16 mouse cellular contexts compared by ENCODE assay signal in the genomic region with DNA sequence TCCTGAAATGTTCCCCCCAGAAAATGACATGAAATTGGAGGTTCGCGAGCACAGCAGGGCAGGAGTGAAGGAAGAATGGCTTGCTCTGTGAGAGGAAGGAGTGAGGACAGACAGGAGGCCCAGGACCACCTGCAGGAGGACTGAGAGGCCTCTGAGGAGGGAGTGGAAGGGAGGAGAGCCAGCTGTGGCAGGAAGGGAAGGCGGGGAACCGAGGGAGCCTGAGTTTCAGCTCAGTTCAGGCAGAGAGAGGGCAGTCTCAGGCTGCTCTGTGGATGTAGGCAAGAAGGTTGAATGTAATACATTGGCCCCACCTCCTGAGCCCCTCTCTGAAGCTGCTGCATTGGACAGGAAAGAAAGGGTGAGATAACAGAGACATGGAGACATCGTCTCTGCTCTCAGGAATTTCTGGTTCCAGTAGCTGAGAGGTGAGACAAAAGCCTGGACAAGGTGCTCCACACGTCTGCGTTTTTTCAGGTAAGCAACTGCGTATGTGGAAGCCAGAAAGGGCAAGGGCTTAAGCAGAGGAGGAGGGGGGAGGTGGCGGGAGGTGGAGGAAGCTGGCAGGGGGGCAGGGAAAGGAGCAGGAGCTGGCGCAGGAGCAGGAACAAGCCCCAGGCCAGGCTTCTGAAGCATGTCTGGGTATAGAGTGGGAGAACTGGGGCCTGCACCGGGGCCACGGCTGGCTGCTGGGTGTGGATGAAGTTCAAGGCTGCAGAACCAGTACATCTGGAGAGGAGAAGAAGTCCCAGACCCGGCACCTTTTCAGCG. TPM values are rescaled to one million over a fixed set of nuclear protein-coding genes. Genes with fewer than 3 reads are reported as not detected.
A peak's percentile ranks its signal among the peaks of the same experiment; 100 is the strongest.
DNase-seq lines count a peak whose midpoint lies in the region; ATAC-seq and TF ChIP-seq lines count a peak whose summit lies in the region.
"Had no signal": no experiment of that assay in that cellular context is flagged by ENCODE, and none has a peak within 500 bp of the region (broad histone marks: within the 10 kb centered on the region; RNA-seq: fewer than 3 reads in every experiment).

A gene (plus strand): TSS at position 233 of the 768 bp plus-strand sequence.

- no peak within 1 kb of the TSS for H3K4me2 ChIP-seq in lung, postnatal 0 days (replicated peaks; ENCODE audit: low read depth, low read length)
- no peak within 1 kb of the TSS for H3K4me2 ChIP-seq in stomach, embryonic 14.5 days (replicated peaks; ENCODE audit: low read depth, low read length)

- peak; percentile 12 for DNase-seq in embryo, embryonic 11 days
- no peak for DNase-seq in embryo, embryonic 9.5 days (ENCODE audit: extremely low spot score)
- DNase-seq in lung, postnatal 0 days (ENCODE audit: low spot score), result peak; percentile 16
- DNase-seq in lung, adult 2 months, result no peak
- DNase-seq in kidney, postnatal 10 days, result peak; percentile 44
- no peak for DNase-seq in frontal cortex, adult 2 months (ENCODE audit: extremely low spot score in 1 of 2, low spot score in 1 of 2)
- no peak for DNase-seq in gastrocnemius, adult 18-20 months (ENCODE audit: low spot score)
- DNase-seq: adrenal gland, postnatal 25 days; cerebellum, postnatal 36 days; heart, adult 2 months; lung, postnatal 4 days; right cerebral cortex, adult 18-20 months; thymus, adult 2 months had no signal

- no peaks in the 10 kb centered on the region for H3K4me1 ChIP-seq in lung, postnatal 0 days (ENCODE audit: insufficient read depth, low read depth, low read length)
- peaks cover 5% of the 10 kb centered on the region; the same call in 1 of the 2 replicates for H3K4me1 ChIP-seq in lung, adult 2 months (ENCODE audit: control insufficient read depth, insufficient read depth, low read length)
- peaks cover 9% of the 10 kb centered on the region for H3K4me1 ChIP-seq in stomach, embryonic 14.5 days (ENCODE audit: control insufficient read depth, insufficient read depth, low read length)

- no peak for TF ChIP-seq CTCF in lung, postnatal 0 days (IDR thresholded peaks at IDR 0.05)
- TF ChIP-seq CTCF in lung, adult 2 months (IDR thresholded peaks at IDR 0.05; ENCODE audit: insufficient read depth, low read length), result no peak

- TF ChIP-seq POLR2A in lung, adult 2 months (IDR thresholded peaks at IDR 0.05; ENCODE audit: borderline replicate concordance, extremely low read depth, low read depth, low read length), result no peak

- no peaks in the 10 kb centered on the region for H3K9me3 ChIP-seq in lung, postnatal 0 days (ENCODE audit: low read length)
- no peaks in the 10 kb centered on the region for H3K9me3 ChIP-seq in stomach, embryonic 14.5 days (ENCODE audit: control insufficient read depth, low read depth, low read length)

- H3K27ac ChIP-seq in lung, postnatal 0 days (ENCODE audit: low read length), result no peak within 1 kb of the TSS
- H3K27ac ChIP-seq in stomach, embryonic 14.5 days (ENCODE audit: low read length), result no peak within 1 kb of the TSS
- H3K27ac ChIP-seq: heart, adult 2 months had no signal

- WGBS in lung, postnatal 0 days, result 29% methylated on average over 14 of the region's 14 CpGs
- WGBS in lung, adult 2 months, result 47% methylated on average over 14 of the region's 14 CpGs
- WGBS in stomach, embryonic 14.5 days, result 29% methylated on average over 14 of the region's 14 CpGs

- H3K27me3 ChIP-seq in lung, postnatal 0 days (replicated peaks; ENCODE audit: insufficient read depth, low read length), result peaks cover 19% of the 10 kb centered on the region
- peaks cover 30% of the 10 kb centered on the region for H3K27me3 ChIP-seq in stomach, embryonic 14.5 days (ENCODE audit: control insufficient read depth, insufficient read depth, low read length)

- no peaks in the 10 kb centered on the region for H3K36me3 ChIP-seq in lung, postnatal 0 days (ENCODE audit: insufficient read depth, low read length)
- H3K36me3 ChIP-seq in stomach, embryonic 14.5 days (ENCODE audit: control insufficient read depth, insufficient read depth, low read length), result no peaks in the 10 kb centered on the region

- TF ChIP-seq EP300 in lung, postnatal 0 days (IDR thresholded peaks at IDR 0.05), result no peak

- H3K9ac ChIP-seq in lung, postnatal 0 days (replicated peaks; ENCODE audit: low read depth), result no peak within 1 kb of the TSS
- no peak within 1 kb of the TSS for H3K9ac ChIP-seq in stomach, embryonic 14.5 days (replicated peaks; ENCODE audit: low read depth, low read length)

- no peak within 1 kb of the TSS for H3K4me3 ChIP-seq in lung, postnatal 0 days (ENCODE audit: low read depth, low read length)
- H3K4me3 ChIP-seq in lung, adult 2 months (replicated peaks; ENCODE audit: extremely low read depth, low read depth, low read length), result no peak within 1 kb of the TSS
- H3K4me3 ChIP-seq in stomach, embryonic 14.5 days (ENCODE audit: low read depth, low read length), result no peak within 1 kb of the TSS
- H3K4me3 ChIP-seq: erythroblast, embryonic 14.5 days; heart, adult 2 months had no signal

- no peak for ATAC-seq in lung, postnatal 0 days
- peak; percentile 20; the same call in 1 of the 2 replicates for ATAC-seq in stomach, embryonic 14.5 days (ENCODE audit: insufficient number of reproducible peaks, insufficient read depth, low FRiP score, low read depth)

RNA-seq across cellular contexts. Expression of the gene that starts here (rescaled TPM):
- polyA plus RNA-seq in lung, postnatal 0 days (2015; fragmentation: Nextera tagmentation; extraction: Ambion mirVana), result not detected in 2 replicates
- polyA plus RNA-seq in lung, adult 2 months (2012; rRNA removed), result 0.06 TPM in 1 of 2 replicates, not detected in the other
- not detected in 2 replicates for polyA plus RNA-seq in stomach, embryonic 14.5 days (2014; fragmentation: Nextera tagmentation; extraction: Ambion mirVana)
- 0.66 and 0.67 TPM in 2 replicates for polyA plus RNA-seq in frontal cortex, adult 2 months (2012; rRNA removed)
- total RNA-seq in gastrocnemius, adult 18-20 months (2021), result not detected
- total RNA-seq: heart, adult 2 months; liver, adult 2 months had no signal
- polyA plus RNA-seq: erythroblast, embryonic 14.5 days; heart, adult 2 months; liver, adult 2 months; thymus, adult 2 months had no signal

Comparison
In these comparisons a context has a peak if more than half of its experiments do, and no peak if none do; other contexts are left out.
1. DNase-seq: peak in embryo, embryonic 11 days (single experiment) and kidney, postnatal 10 days (single experiment); none in embryo, embryonic 9.5 days (single experiment), lung, adult 2 months (single experiment), frontal cortex, adult 2 months (0 of 2) and gastrocnemius, adult 18-20 months (single experiment).
2. Peak in DNase-seq in lung, postnatal 0 days; RNA of the gene not detected or under 1 TPM.
3. Peak in ATAC-seq in stomach, embryonic 14.5 days; RNA of the gene not detected or under 1 TPM.